Mouse (Mus musculus) MEL (cell line): Measurements from ENCODE around the gene Morc1.

Experiments used
- CHD1 ChIP-seq: IDR thresholded peaks from 2 replicates; pipeline ENCODE4 v1.6.1; 2012; ENCODE audit warnings: low read depth, mild to moderate bottlenecking, inconsistent platforms, low read length, improper control_type of control experiment
- CHD2 ChIP-seq: IDR thresholded peaks from 2 replicates; pipeline ENCODE4 v1.6.1; 2011; ENCODE audit warnings: low read length, improper control_type of control experiment
- CTCF ChIP-seq, 3 experiments: IDR thresholded peaks in 2 of 3; conservative IDR thresholded peaks in 1 of 3; 2 replicates each; pipeline ENCODE4 v1.5.1; 2011 to 2012; ENCODE audit warnings: low read length in 3 of 3, low read depth in 2 of 3, mild to moderate bottlenecking in 2 of 3, improper control_type of control experiment in 1 of 3, inconsistent platforms in 1 of 3, mixed read lengths in 1 of 3, moderate library complexity in 1 of 3; ENCODE audit not compliant: control insufficient read depth in 1 of 3, insufficient read depth in 1 of 3, poor library complexity in 1 of 3, severe bottlenecking in 1 of 3
- E2F4 ChIP-seq: IDR thresholded peaks from 2 replicates; pipeline ENCODE4 v1.6.1; 2011; ENCODE audit warnings: low read depth, low read length, improper control_type of control experiment, borderline replicate concordance
- EP300 ChIP-seq, 2 experiments: IDR thresholded peaks; 2 replicates each; pipeline ENCODE4 v1.6.1; 2011; ENCODE audit warnings: improper control_type of control experiment in 2 of 2, low read length in 2 of 2, low read depth in 1 of 2, mild to moderate bottlenecking in 1 of 2
- HCFC1 ChIP-seq: IDR thresholded peaks from 2 replicates; pipeline ENCODE4 v1.6.1; 2012; ENCODE audit warnings: low read depth, mild to moderate bottlenecking, inconsistent platforms, low read length, improper control_type of control experiment, moderate library complexity
- KAT2A ChIP-seq: conservative IDR thresholded peaks from 2 replicates; pipeline ENCODE4 v1.6.1; 2012; ENCODE audit warnings: low read depth, low read length, improper control_type of control experiment, inconsistent platforms
- MYC ChIP-seq: IDR thresholded peaks from 2 replicates; pipeline ENCODE4 v1.6.1; 2011; ENCODE audit warnings: low read depth, mild to moderate bottlenecking, low read length, improper control_type of control experiment, moderate library complexity
- POLR2A ChIP-seq, 2 experiments: IDR thresholded peaks; 2 replicates each; pipeline ENCODE4 v1.6.1; 2011 to 2012; ENCODE audit warnings: low read length in 2 of 2, mild to moderate bottlenecking in 2 of 2, control low read depth in 1 of 2, improper control_type of control experiment in 1 of 2, low read depth in 1 of 2, moderate library complexity in 1 of 2; ENCODE audit not compliant: control insufficient read depth in 1 of 2, insufficient read depth in 1 of 2, poor library complexity in 1 of 2
- TAL1 ChIP-seq: IDR thresholded peaks from 2 replicates; pipeline ENCODE4 v1.6.1; 2012; ENCODE audit warnings: mild to moderate bottlenecking, inconsistent platforms, low read length, moderate library complexity, mixed read lengths
- TBP ChIP-seq: IDR thresholded peaks from 2 replicates; pipeline ENCODE4 v1.8.0; 2011; ENCODE audit warnings: low read depth, low read length, improper control_type of control experiment
- TCF12 ChIP-seq: IDR thresholded peaks from 2 replicates; pipeline ENCODE4 v1.6.1; 2014; ENCODE audit warnings: low read depth, mild to moderate bottlenecking, inconsistent platforms, low read length, improper control_type of control experiment, moderate library complexity
- ZC3H11A ChIP-seq: IDR thresholded peaks from 2 replicates; pipeline ENCODE4 v1.6.1; 2012; ENCODE audit warnings: low read depth, mild to moderate bottlenecking, inconsistent platforms, low read length, improper control_type of control experiment

DNA sequence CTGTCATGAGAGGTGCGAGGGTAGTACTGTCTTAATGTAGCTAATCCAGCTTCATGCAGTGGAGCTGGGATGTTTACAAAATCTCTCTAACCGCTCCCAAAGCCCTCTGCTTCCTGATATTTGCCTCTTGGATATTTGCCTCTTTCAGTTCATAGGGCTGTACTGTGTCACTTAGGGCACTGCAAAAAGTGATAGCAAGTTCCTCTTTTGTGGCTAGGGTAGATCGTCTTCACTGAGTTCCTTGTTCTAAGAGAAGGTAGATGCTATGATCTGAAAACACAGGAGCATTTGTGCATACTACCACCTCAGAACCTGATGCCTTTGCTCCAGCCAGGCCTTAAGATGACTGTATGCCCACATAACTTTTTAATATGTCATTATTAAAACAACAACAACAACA, 27.6 kb upstream of the Morc1 start:
- TF ChIP-seq TCF12 (no peak), CTCF (IDR thresholded peaks at IDR 0.05 in 2 of 3, conservative IDR thresholded peaks at IDR 0.05 in 1 of 3; ENCODE audit: control insufficient read depth in 1 of 3, insufficient read depth in 1 of 3, low read depth in 2 of 3, low read length in 3 of 3, poor library complexity in 1 of 3, severe bottlenecking in 1 of 3) (no peak), ZC3H11A (no peak), POLR2A (IDR thresholded peaks at IDR 0.05; ENCODE audit: control insufficient read depth in 1 of 2, insufficient read depth in 1 of 2, low read depth in 1 of 2, low read length in 2 of 2, poor library complexity in 1 of 2) (no peak), KAT2A (no peak), CHD2 (no peak), EP300 (IDR thresholded peaks at IDR 0.05; ENCODE audit: low read depth in 1 of 2, low read length in 2 of 2) (no peak), CHD1 (no peak), TBP (no peak), HCFC1 (no peak), MYC (no peak), TAL1 (no peak), E2F4 (no peak)
